Mouse (Mus musculus) spleen, adult 12 weeks (tissue): ENCODE results near the gene Nkx2-2.

Source experiments
- DNase-seq: peaks from one replicate; pipeline ENCODE4 v3.0.0; 2022; ENCODE audit warnings: low spot score

Gene Nkx2-2

DNA sequence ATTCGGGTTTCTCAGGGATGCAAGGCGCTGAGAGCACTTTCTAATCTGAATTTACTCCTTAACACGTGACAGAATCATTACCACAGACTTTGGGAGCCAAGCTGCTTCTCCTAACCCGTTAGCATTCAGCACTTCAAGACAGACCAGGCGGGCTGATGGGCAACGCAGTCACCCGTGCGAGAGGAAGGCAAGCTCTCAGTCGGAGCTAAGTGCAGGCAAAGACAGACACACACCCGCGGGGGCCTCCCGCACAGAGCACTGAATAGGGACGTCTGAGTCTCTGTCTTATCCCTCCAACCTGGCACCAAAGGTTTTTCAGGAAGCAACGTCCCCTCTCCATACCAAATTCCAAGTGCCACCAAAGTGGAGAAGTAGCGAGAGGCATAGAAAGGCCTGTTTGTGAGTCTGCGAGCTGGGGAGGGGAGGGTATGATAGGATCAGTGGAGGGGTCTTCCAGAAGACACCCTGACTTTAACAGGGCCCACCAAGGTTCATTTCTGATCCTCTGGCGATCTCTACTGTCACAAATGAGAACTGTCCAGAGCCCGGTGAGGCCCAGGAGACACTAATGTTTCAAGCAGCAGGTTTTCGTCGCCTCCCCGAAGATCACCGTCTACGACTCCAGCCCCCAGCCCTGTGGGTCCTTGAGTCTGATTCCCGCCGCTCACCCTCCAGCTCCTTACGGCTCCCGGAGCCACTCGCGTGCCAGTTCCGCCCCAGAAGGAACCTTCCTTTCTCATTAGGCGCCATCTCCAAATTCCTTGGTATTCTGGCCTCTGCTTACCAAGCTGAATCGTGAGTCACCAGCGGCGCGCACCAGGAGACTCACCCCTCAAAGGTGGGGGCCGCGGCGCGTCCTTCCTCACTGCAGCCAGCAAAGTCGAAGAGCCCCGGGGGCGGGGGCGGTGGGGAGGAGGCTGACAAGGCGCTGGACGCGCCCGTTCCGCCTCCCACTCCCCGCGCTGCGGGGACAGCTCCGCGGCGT, at the start of gene Nkx2-2:
TSS of gene Nkx2-2 (minus strand) at position 973 of the 985 bp plus-strand sequence.
- DNase-seq = no peak

- no peak for DNase-seq
Observed at GRCm38 (mm10) chr2:147235707-147236290, 41.8 kb upstream of the Nkx2-2 start.

DNA sequence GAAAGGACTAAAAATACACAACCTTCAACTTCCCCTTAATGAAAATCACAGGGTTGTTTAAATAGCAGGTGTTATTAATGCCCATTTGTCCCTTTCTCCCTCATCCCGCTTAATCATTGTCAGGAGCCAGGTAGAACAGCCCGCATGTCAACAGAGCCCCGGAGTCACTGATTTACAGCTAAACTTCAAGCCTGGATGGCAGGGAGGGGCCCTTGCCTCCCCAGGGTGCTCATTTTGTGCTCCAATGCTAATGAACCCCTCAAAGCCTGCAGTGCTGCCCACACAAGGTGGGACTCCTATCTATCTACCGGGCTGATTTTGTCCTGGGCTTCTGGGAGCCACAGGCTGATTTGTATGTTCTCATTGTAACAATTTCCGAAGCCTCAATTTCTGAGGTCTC, 37.1 kb upstream of the Nkx2-2 start:
- no peak for DNase-seq

GRCm38 (mm10) chr2:147205076-147205615, 11.1 kb upstream of the Nkx2-2 start:
- no peak for DNase-seq

- DNase-seq = no peak
Observed at GRCm38 (mm10) chr2:147194711-147195615, 920 bp upstream of the Nkx2-2 start.

DNA sequence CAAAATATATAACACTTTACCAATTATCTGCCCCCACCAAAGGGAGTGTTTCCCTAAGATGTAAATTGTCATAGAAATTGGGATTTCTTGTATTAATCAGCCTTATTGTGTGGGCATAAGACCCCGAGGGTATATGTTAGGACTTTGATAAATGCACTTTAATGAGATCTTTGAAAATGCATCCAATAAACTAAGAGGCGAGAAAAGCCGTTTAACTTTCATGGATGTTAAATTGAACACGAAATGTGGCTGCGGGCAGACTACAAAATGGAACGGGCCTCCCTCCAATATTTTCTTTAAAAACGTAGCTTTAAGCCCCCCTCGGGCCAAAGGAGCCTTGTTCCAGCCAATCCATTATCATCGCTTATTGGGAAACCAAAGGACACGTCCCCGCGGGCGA, 1.3 kb downstream of the Nkx2-2 start:
- DNase-seq = no peak

- DNase-seq = no peak
Observed at GRCm38 (mm10) chr2:147190316-147191021, 3.6 kb downstream of the Nkx2-2 start.

DNA sequence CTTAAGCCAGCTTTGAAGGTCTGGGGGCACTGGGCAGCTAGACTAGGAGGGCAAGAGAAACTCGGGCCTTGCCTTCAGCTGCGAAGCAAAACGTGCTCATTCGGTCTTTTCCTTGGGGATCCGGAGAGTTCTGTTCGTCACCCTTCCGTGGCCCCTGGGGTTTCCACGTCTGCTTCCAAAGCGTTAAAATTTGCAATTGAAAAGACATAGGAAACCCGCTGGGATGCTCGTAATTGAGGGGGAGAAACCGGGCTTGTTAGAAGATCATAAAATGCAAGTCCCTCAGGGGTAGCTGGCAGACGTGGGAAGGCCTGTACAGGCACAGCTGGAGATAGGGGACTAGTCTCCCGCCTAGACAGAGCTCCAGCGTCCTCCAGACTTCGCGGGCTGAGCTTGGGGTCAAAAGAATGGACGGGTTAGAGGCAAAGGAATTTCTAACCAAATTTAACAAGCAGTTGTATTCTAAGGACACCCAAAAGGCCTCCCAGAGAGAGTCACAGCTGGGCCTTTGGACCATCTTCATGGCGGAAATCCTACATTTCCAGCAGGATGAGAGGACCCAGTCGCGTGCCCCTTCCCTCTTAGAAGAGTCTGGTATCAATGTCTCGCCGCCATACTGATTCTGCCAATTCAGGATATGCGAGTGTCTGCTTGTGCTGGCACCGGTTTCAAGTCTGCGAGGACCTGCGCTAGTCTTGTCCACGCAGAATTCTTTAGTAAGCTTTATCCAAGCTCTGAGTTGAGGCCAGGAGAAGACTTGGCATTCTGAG, 4.3 kb downstream of the Nkx2-2 start:
- no peak for DNase-seq

- no peak for DNase-seq
Observed at GRCm38 (mm10) chr2:147188871-147189545, 5.0 kb downstream of the Nkx2-2 start.

DNA sequence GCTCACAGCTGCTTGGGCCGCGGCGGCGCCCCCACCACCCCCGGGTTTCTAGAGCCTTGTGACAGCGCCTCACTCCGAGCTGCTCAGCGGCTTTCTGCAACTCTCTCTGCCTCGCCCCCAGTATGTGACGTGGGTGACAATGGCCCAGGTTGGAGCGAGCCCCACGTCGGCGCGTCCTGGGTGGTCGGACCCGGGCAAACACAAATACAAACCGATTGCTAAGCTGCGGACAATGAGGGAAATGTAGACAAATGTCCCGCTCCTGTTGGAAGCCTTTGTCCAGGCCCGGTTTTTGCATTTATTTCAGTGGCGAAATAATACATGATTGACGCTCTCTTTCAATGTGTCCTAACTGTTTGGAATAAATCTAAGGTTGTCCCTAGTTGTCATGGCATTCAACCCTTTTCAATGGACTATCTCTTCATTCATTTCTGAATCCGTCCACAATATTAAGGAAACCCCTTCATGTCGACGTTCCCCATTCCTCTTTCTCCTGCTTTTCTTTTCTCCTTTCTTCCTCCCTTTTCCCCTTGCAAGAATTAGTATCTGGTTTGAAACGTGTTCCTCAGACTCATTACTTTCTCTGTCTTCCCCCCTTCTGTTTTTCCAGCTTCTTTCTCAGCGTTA, 5.9 kb downstream of the Nkx2-2 start:
- no peak for DNase-seq

GRCm38 (mm10) chr2:147187061-147187870, 6.8 kb downstream of the Nkx2-2 start:
- DNase-seq = no peak

GRCm38 (mm10) chr2:147186261-147186681, 7.8 kb downstream of the Nkx2-2 start:
- DNase-seq = no peak

DNA sequence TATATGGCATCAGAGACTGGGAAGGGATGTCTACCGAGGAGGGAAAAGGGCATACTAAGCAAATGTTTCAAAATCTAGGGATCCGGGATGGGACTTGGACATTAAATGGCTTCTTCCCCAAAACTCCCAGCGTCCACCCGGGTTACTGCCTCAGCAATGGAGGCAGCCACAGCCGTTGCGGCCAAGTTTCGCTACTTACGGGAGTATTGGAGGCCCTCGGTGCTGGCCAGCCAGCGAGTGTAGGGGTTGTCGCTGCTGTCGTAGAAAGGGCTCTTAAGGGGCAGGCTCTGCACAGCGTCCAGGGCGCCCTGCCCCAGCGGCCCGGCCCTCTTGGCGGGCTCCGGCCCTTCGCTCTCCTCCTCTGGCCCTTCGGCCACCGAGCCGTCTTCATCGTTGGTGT, 8.5 kb downstream of the Nkx2-2 start:
- DNase-seq = no peak

DNA sequence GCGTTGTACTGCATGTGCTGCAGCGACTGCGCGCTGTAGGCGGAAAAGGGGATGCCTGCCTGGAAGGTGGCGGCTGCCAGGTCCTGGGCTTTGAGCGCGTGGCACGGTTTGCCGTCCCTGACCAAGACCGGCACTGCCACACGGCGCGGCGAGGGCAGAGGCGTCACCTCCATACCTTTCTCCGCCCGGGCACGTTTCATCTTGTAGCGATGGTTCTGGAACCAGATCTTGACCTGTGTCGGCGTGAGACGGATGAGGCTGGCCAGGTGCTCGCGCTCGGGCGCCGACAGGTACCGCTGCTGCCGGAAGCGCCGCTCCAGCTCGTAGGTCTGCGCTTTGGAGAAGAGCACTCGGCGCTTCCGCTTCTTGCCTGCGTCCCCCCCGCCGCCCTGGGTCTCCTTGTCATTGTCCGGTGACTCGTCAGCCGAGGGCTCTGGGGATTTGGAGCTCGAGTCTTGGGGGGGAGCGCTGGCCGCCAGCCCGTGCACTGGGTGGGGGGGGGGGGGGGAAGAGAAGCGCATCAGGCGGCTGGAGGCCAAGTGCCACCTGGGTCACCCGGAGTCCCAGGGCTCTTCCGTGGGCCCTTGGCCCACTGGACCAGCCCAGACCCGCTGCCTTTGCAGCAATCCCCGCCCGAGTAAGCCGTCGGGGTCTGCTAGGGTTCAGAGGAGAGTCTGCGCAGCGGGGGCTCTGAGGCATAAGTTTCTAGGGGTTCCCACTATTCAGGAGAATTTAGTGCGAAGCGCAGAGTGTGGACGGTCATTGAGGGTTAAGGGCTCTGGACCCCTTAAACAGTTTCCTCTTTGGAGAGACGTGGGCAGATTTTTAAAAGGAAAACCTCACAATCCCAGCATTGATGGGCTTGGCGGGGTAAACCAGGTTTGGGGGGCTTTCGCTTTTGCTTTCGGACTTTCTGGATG, 9.7 kb downstream of the Nkx2-2 start:
- no peak for DNase-seq

DNA sequence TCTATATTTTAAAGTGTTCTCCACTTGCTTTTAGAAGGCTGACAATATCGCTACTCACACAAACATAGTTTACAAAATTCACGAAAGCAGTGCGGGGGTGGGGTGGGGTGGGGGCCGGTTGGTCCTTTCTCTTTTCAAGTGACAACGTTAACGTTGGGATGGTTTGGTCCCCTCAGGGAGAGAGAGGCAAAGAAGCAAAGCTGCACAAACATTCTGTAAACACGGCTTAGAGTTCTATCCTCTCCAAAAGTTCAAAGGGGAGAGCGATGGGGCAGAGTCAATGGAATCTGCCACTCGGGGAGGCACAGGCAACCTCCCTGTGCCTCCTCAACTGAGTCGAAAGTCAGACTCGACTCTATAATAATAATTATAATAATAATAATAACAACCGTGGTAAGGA, 10.5 kb downstream of the Nkx2-2 start:
- DNase-seq = no peak

GRCm38 (mm10) chr2:147182709-147183260, 11.3 kb downstream of the Nkx2-2 start:
- DNase-seq = no peak
